Mouse (Mus musculus) ES-E14 (cell line): Measurements from ENCODE around the gene Fkbp3. TPM values are rescaled to one million over a fixed set of nuclear protein-coding genes. Genes with fewer than 3 reads are reported as not detected.

ENCODE experiments used
- DNase-seq: peaks from one replicate; pipeline ENCODE4 v3.0.0-alpha.2; 2013; ENCODE audit warnings: low read depth, low spot score
- H3K27ac ChIP-seq: 2 replicates; pipeline ENCODE4 v1.5.1; 2012; ENCODE audit warnings: low read depth, mild to moderate bottlenecking, low read length, moderate library complexity, mixed read lengths; ENCODE audit not compliant: poor library complexity, insufficient read depth, severe bottlenecking
- H3K36me3 ChIP-seq: 2 replicates; pipeline ENCODE4 v1.6.1; 2012; ENCODE audit warnings: mild to moderate bottlenecking, low read length, moderate library complexity, mixed read lengths; ENCODE audit not compliant: control insufficient read depth, poor library complexity, insufficient read depth, severe bottlenecking
- H3K4me1 ChIP-seq, 2 experiments: fragments of 150-350 bp in 1 of 2; sonication (generic) in 1 of 2; 2 replicates each; pipeline ENCODE4 v1.6.1; 2012; ENCODE audit warnings: low read length in 2 of 2, mild to moderate bottlenecking in 1 of 2, mixed read lengths in 1 of 2; ENCODE audit not compliant: control insufficient read depth in 2 of 2, insufficient read depth in 2 of 2, poor library complexity in 1 of 2
- H3K4me3 ChIP-seq, 2 experiments: fragments of 150-350 bp in 1 of 2; sonication (generic) in 1 of 2; 2 replicates each; pipeline ENCODE4 v1.5.1; 2012; ENCODE audit warnings: low read length in 2 of 2, low read depth in 1 of 2, mild to moderate bottlenecking in 1 of 2, mixed read lengths in 1 of 2; ENCODE audit not compliant: insufficient read depth in 1 of 2, poor library complexity in 1 of 2, severe bottlenecking in 1 of 2
- H3K9ac ChIP-seq: 2 replicates; pipeline ENCODE4 v1.6.1; 2012; ENCODE audit warnings: low read depth, mild to moderate bottlenecking, low read length, mixed read lengths; ENCODE audit not compliant: poor library complexity, insufficient read depth, severe bottlenecking
- H3K9me3 ChIP-seq: fragments of 150-350 bp; sonication (generic); 2 replicates; pipeline ENCODE4 v1.6.1; 2012; ENCODE audit warnings: low read depth, mild to moderate bottlenecking, low read length; ENCODE audit not compliant: control insufficient read depth, insufficient read depth
- CHD2 ChIP-seq: IDR thresholded peaks from 2 replicates; pipeline ENCODE4 v1.6.1; 2014; ENCODE audit warnings: mild to moderate bottlenecking, low read depth, low read length, inconsistent platforms
- HCFC1 ChIP-seq: IDR thresholded peaks from 2 replicates; pipeline ENCODE4 v1.6.1; 2012; ENCODE audit warnings: low read length, inconsistent platforms, borderline replicate concordance; ENCODE audit not compliant: insufficient read depth
- MAFK ChIP-seq: IDR thresholded peaks from 2 replicates; pipeline ENCODE4 v1.6.1; 2014; ENCODE audit warnings: mild to moderate bottlenecking, low read depth, low read length, inconsistent platforms; ENCODE audit not compliant: insufficient read depth
- ZC3H11A ChIP-seq: IDR thresholded peaks from 2 replicates; pipeline ENCODE4 v1.6.1; 2012; ENCODE audit warnings: low read depth, mild to moderate bottlenecking, inconsistent platforms, low read length, borderline replicate concordance
- ZNF384 ChIP-seq: IDR thresholded peaks from 2 replicates; pipeline ENCODE4 v1.6.1; 2012; ENCODE audit warnings: low read depth, low read length, inconsistent platforms
- in situ Hi-C, 2 experiments: fragments of 600-800 bp; cut with MboI; formaldehyde crosslinking; loops; one replicate each; pipeline ENCODE4 v1.15.1; 2025; ENCODE audit warnings: low sequenced_read_pairs in 2 of 2, inconsistent platforms in 1 of 2; ENCODE audit not compliant: unreplicated experiment in 2 of 2
- total RNA-seq: library from RNA; depleted of rRNA; stranded (reverse); fragments of 300-350 nt; gene quantifications from 2 replicates; pipeline ENCODE4 v1.2.3, GENCODE M21; 2012

Gene Fkbp3
- total RNA-seq, 1 experiment = 281 TPM

GRCm38 (mm10) chr12:65066234-65066633 is 7.6 kb downstream of the Fkbp3 start:
- H3K4me3 ChIP-seq = no peak overlapping the region
- no peak overlapping the region for H3K27ac ChIP-seq
- no peaks in the 10 kb centered on the region for H3K9me3 ChIP-seq
- in situ Hi-C loops = no loop called here
- DNase-seq = no peak
- peaks cover 17% of the 10 kb centered on the region for H3K36me3 ChIP-seq
- no peak overlapping the region for H3K9ac ChIP-seq
- no peaks in the 10 kb centered on the region for H3K4me1 ChIP-seq
- no peak for TF ChIP-seq ZNF384
- TF ChIP-seq HCFC1 = no peak
- TF ChIP-seq CHD2 = no peak
- no peak for TF ChIP-seq ZC3H11A
- no peak for TF ChIP-seq MAFK

GRCm38 (mm10) chr12:65065241-65065640 is 8.6 kb downstream of the Fkbp3 start:
- Histone ChIP-seq H3K36me3 (peaks cover 17% of the 10 kb centered on the region), H3K9me3 (no peaks in the 10 kb centered on the region), H3K27ac (no peak overlapping the region), H3K9ac (no peak overlapping the region), H3K4me3 (no peak overlapping the region), H3K4me1 (no peaks in the 10 kb centered on the region)
- no peak for DNase-seq
- TF ChIP-seq HCFC1 = no peak
- TF ChIP-seq CHD2 = no peak
- no peak for TF ChIP-seq ZNF384
- no peak for TF ChIP-seq ZC3H11A
- TF ChIP-seq MAFK = no peak
- in situ Hi-C loops = no loop called here

- Histone ChIP-seq H3K36me3 (peaks cover 13% of the 10 kb centered on the region), H3K27ac (no peak overlapping the region), H3K9ac (no peak overlapping the region), H3K4me1 (no peaks in the 10 kb centered on the region), H3K9me3 (no peaks in the 10 kb centered on the region), H3K4me3 (no peak overlapping the region)
- in situ Hi-C loops = no loop called here
- TF ChIP-seq CHD2 (no peak), HCFC1 (no peak), ZNF384 (no peak), ZC3H11A (no peak), MAFK (no peak)
- DNase-seq = no peak
These were observed 12.7 kb downstream of the Fkbp3 start for GRCm38 (mm10) chr12:65061082-65061481.

GRCm38 (mm10) chr12:65058203-65058602 is 15.6 kb downstream of the Fkbp3 start:
- no peaks in the 10 kb centered on the region for H3K9me3 ChIP-seq
- H3K4me1 ChIP-seq = no peaks in the 10 kb centered on the region
- no peak overlapping the region for H3K9ac ChIP-seq
- no peak overlapping the region for H3K4me3 ChIP-seq
- no peak for TF ChIP-seq CHD2
- no peak for TF ChIP-seq MAFK
- TF ChIP-seq HCFC1 = no peak
- no peak for TF ChIP-seq ZC3H11A
- no peak for TF ChIP-seq ZNF384
- no peak for DNase-seq
- no peak overlapping the region for H3K27ac ChIP-seq
- peaks cover 5% of the 10 kb centered on the region; the same call in 1 of the 2 replicates for H3K36me3 ChIP-seq
- in situ Hi-C loops = no loop called here

GRCm38 (mm10) chr12:65048799-65049198 is 25.0 kb downstream of the Fkbp3 start:
- Histone ChIP-seq H3K36me3 (peaks cover 2% of the 10 kb centered on the region; the same call in 1 of the 2 replicates), H3K4me1 (no peaks in the 10 kb centered on the region), H3K9me3 (no peaks in the 10 kb centered on the region), H3K27ac (no peak overlapping the region), H3K4me3 (no peak overlapping the region), H3K9ac (no peak overlapping the region)
- in situ Hi-C loops = no loop called here
- no peak for TF ChIP-seq HCFC1
- TF ChIP-seq ZNF384 = no peak
- no peak for TF ChIP-seq ZC3H11A
- no peak for TF ChIP-seq MAFK
- TF ChIP-seq CHD2 = no peak
- no peak for DNase-seq
